Mouse (Mus musculus) left cerebral cortex, postnatal 36 days (tissue): ENCODE measurements at regions not wholly inside any gene's neighbourhood (a gene's known extent, or its start where the extent isn't known, plus 50 kb on each side); places are given as distances from the start of the nearest gene placed in this dataset.
"Not testable (repeated sequence)": the region's sequence is repeated elsewhere in the genome, so short reads cannot be mapped to it uniquely, and the experiment has no call there.

Source experiments
- DNase-seq, 2 experiments: peaks; one replicate each; pipeline ENCODE4 v3.0.0; 2021 to 2022; ENCODE audit warnings: low spot score in 2 of 2, mixed read lengths in 1 of 2
- intact Hi-C: fragments of 180-260 bp; cut with DNase I; formaldehyde crosslinking; loops from one replicate; pipeline ENCODE4 v1.15.1; 2025

DNA sequence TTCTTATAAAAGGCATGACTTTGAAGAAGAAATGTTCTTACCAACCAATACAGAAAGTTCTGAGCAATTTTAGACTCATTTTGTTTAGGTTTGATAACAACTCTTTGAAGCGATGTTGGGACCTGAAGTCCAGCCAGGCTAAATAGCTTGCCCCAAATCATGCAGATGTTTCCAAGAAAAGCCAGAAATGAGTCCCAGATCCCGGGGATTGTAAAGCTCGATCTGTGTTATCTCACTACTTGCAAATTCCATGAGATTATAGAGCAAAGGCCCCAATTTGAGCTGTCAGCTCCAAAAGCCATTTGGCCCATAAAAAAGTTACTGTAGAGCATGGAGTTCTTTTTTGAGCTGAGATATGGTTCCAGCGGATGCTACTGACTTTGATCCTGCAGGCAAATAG is 614.3 kb upstream of the Igfbp3 start:
- no peak for DNase-seq
- intact Hi-C loops: no loop called here

DNA sequence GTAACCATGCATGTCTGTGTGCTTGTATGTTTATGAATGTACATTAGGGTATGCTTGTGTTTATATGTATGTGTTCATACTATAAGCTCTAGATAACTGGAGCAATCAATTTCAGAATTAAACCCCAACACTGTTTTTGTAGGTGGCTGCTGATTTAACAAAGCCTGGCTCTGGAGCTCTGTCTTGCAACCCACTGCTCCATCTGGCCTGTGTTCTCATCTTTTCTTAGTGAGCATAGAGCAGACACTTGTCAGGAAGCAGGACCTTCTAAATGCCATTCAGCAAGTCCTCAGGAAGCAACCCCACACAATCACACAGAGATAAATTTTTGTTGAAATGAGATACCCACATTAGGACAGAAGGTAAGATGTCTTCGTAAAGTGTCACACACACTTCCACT is 613.7 kb upstream of the Igfbp3 start:
- intact Hi-C loops: no loop called here
- no peak for DNase-seq

DNA sequence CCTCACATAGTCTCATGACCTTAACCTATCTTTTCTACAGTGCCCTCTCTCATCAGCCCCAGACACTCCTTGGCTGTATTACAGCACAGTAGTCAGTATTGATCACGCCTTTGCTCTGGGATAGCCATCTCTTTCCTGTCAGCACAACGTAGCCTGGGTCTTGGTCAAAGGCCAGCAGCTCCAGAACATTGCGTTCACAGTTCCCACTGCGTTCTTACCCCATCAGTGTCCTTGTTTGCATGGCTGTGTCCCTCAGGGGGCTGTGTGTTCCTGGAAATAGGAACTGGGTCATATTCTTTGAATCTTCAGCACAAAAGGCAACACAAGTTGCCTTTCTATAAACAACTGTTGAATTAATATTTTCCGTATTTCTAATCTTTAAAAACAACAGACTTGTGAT is 602.0 kb upstream of the Igfbp3 start:
- no peak for DNase-seq
- intact Hi-C loops: no loop called here

DNA sequence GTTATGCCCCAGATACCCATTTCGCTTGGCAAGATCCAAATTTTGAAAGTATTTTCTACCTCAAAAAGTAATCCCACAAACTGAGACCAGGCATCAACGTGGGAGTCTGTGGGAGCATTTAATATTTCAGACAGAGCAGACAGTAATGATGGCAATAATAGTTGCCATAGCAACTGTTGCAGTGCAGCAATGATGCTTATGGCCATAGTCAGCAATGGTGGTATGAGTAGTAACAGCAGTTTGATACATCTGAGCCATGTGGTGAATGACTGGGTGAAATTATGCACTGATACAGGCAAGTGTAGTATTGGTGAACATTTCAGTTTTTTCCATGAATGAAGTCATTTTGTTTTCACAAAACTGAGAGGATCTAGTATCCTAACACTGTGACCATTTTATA is 600.8 kb upstream of the Igfbp3 start:
- no peak for DNase-seq
- intact Hi-C loops: no loop called here

DNA sequence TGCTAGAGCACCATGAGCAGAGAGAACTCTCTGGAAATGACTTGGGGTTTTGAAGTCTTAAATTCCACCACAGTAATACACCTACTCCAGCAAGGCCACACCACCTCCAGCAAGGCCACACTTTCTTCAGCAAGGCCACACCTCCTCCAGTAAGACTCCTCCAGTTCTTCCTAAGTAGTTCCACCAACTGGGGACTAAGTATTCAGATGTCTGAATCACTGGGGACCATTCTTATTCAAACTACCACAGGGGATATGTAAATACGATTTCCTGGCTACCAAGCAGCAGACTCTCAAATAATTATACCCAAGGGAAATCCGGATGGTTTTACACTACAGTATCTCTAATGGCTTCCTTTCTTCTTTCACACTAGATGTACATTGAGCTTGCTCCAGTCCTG is 598.7 kb upstream of the Igfbp3 start:
- intact Hi-C loops: no loop called here
- DNase-seq: no peak

DNA sequence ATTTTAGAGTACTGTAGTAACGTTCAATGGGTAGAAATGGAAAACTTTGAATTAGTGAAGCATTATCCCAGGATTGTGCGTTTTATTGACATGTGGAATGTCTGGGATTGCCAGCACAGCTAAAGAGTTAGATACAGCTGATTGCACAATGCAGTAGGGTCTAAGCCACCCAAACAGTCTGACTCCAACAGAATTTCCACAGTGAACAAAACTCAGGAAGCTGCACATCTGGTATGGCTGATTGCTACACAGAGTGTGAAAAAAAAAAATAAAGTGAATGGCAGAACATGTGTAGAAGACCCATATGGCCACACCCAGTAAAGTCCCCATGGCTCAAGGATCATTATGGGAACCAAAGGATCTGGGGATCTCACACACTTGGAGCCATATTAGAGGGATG is 596.0 kb upstream of the Igfbp3 start:
- DNase-seq: no peak
- intact Hi-C loops: no loop called here

DNA sequence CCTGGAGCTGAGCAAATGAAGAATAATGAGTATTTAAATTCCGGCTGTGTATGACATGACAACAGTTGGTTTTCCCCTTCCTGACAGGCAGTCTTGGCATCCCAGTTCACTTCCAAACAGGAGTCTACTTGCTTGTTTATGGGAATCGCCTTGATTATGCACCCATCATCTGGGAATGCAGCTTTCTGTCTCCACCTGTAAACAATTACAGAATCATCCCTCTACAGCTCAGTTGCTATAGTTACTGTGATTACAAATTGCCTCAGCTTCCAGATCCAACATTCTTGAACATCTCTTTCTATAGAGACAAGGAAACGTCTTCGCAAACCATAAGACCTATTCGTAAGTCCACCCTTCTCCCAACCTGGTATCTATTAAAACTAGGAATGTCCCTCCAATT is 582.6 kb upstream of the Igfbp3 start:
- intact Hi-C loops: no loop called here
- DNase-seq: no peak

DNA sequence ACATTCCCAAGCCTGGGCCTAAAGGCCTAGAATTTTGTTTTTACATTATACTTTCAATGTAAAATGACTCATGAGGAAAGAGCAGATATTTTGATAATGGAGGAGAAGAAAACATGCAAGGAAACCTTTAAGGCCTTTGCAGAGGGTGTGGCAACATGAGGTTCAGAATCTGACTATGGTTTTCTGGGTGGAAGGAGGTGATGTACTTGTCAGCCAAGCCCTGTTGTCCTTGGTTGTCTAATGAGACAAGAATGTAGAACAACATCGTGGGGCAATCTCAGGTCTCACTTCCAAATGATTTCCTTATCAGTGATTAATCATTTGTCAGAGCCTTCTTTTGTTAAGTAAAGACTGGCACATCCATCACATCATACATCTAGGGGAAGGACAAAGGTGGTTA is 580.5 kb upstream of the Igfbp3 start:
- intact Hi-C loops: no loop called here
- DNase-seq: no peak

DNA sequence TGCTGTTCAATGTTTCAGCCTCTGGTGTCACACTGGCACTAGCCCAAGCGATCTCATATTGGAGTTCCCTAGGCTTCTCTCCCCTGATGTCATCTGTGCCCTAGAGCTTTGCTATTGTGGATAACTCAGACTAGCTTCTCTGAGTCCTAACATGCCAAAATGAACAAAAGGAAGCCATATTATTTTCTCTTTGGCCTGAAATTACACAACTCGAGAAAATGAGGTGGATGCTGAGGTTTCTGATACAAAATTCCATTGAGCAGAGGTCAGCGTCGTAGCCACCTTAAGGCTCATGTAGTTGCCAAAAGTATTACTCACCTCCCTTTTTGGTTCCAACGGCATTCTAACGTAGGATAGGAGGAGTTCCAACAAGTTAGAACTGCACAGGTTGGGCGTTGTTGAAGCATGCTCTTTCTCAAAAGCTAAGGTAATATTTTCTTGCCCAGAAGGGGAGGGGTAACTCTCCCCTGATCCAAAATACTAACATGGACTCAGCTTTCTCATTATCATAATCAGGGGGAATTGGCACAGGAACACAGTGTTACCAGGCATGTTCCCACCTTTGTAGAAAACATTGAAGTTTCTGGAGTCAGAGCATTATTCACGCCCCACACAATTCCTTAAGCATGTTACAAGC is 566.9 kb upstream of the Igfbp3 start:
- DNase-seq: no peak
- intact Hi-C loops: no loop called here

DNA sequence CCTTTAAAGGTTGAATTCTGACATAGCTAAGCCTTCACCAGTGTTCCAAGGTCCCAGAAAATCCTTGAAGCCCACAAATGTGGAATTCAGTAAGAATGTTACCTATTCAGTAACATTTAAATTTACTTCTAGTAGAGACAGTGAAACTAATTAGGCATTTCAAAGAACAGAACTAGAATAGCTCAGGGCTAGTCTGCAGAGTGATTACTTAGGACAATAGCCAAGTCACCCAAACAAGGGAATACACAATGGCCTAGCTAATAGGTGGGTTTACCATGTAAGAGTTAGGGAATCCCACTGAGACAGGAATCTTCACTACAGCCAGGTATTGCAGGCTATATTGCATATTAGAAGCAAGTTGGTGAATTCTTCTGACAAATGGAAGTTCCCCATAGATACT is 561.6 kb upstream of the Igfbp3 start:
- intact Hi-C loops, DNase-seq: not testable (repeated sequence)

DNA sequence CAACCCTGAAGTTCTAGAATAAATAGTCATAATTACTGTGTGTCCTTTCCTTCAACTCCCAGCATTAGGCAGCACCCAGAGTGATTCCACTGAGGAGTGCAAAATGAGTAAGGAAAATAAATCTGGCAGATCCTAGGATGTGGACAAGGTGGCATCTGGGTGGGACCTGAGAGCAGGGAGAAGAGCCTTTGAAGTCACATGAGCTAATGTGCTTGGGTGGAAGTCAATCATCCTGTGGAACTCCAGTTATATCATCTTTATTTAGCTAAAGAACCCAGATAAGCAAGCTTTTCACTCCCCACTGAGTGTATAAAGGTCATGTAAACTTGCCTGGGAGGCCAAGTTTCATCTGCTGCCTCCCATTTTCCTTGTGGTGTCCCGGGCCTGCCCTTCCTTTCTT is 551.6 kb upstream of the Igfbp3 start:
- DNase-seq: no peak
- intact Hi-C loops: no loop called here

DNA sequence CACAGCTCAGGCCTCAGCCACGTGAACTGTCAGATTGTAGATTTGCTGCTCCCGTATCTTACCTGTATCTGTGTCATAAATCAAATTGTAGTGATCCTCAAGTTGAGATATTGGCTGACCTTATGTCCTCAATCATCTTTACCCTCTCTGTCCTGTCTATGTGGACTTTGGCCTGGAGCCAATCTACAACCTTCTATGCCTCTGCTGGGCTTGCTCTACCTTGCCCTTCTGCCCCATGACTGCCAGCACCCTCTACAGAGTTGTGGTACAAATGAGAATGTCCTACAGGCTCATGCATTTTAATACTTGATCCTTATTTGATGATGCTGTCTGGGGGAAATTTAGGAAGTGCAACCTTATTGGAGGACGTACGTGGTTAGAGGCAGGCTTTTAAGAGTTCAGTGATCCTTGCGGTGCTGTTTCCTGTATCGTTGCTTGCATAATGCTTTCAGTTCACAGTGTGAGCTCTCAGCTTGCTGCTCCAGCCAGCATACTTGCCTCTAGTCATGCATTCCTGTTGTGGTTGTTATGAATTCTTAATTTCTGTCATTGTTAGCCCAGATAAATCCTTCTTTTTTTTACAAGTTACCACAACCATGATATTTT is 545.2 kb upstream of the Igfbp3 start:
- no peak for DNase-seq
- intact Hi-C loops: no loop called here
